Mouse (Mus musculus) liver, adult 2 months (tissue): Measurements from ENCODE around the gene Col2a1. TPM values are rescaled to one million over a fixed set of nuclear protein-coding genes. Genes with fewer than 3 reads are reported as not detected.

Source experiments
- DNase-seq: peaks from one replicate; pipeline ENCODE4 v3.0.0-alpha.2; 2011; ENCODE audit warnings: low read depth, low spot score; ENCODE audit errors: extremely low read depth
- H3K27ac ChIP-seq: fragments of 200-500 bp; replicated peaks from 2 replicates; pipeline ENCODE4 v1.5.1; 2012; ENCODE audit warnings: low read depth, mild to moderate bottlenecking, control low read depth, inconsistent platforms, low read length; ENCODE audit not compliant: insufficient read depth
- H3K27me3 ChIP-seq: fragments of 200-500 bp; 2 replicates; pipeline ENCODE4 v1.6.1; 2012; ENCODE audit warnings: mild to moderate bottlenecking, moderate library complexity, low read length, inconsistent platforms; ENCODE audit not compliant: control insufficient read depth, insufficient read depth
- H3K36me3 ChIP-seq: fragments of 200-500 bp; 2 replicates; pipeline ENCODE4 v1.6.1; 2012; ENCODE audit warnings: low read length, inconsistent platforms; ENCODE audit not compliant: control insufficient read depth, insufficient read depth
- H3K4me1 ChIP-seq: fragments of 200-500 bp; 2 replicates; pipeline ENCODE4 v1.6.1; 2011; ENCODE audit warnings: low read length; ENCODE audit not compliant: control insufficient read depth, insufficient read depth
- H3K4me3 ChIP-seq: fragments of 200-500 bp; 2 replicates; pipeline ENCODE4 v1.5.1; 2011; ENCODE audit warnings: low read depth, mild to moderate bottlenecking, control low read depth, low read length, moderate library complexity; ENCODE audit not compliant: insufficient read depth
- H3K79me2 ChIP-seq: fragments of 200-500 bp; 2 replicates; pipeline ENCODE4 v1.6.1; 2012; ENCODE audit warnings: inconsistent platforms, mild to moderate bottlenecking, low read length, moderate library complexity; ENCODE audit not compliant: control insufficient read depth, insufficient read depth
- H3K9ac ChIP-seq: fragments of 200-500 bp; 2 replicates; pipeline ENCODE4 v1.6.1; 2012; ENCODE audit warnings: low read depth, mild to moderate bottlenecking, control low read depth, inconsistent platforms, low read length
- CTCF ChIP-seq: fragments of 200-500 bp; IDR thresholded peaks from 2 replicates; pipeline ENCODE4 v1.5.1; 2011; ENCODE audit warnings: low read depth, low read length, control low read depth
- POLR2A ChIP-seq: fragments of 200-500 bp; IDR thresholded peaks from 2 replicates; pipeline ENCODE4 v1.6.1; 2011; ENCODE audit warnings: low read length, control low read depth; ENCODE audit not compliant: insufficient read depth; ENCODE audit errors: extremely low read depth
- WGBS: fragments of 180-500 bp; shearing (Covaris S2); methylation state at CpG from one replicate; pipeline ENCODE4 v1.1.7; 2018; 5-methylcytosine and 5-hydroxymethylcytosine counted together
- polyA plus RNA-seq: library from polyadenylated mRNA; depleted of rRNA; stranded (reverse); fragments of >200 nt; gene quantifications from 2 replicates; pipeline ENCODE4 v1.2.3, GENCODE M21; 2012; rRNA removed
- total RNA-seq: library from RNA; depleted of rRNA; stranded (reverse); fragments of >200 nt; gene quantifications from 2 replicates; pipeline ENCODE4 v1.2.3, GENCODE M21; 2014; rRNA removed

The Col2a1 gene
- total RNA-seq (not detected in 2 replicates), polyA plus RNA-seq (not detected in 2 replicates)

DNA sequence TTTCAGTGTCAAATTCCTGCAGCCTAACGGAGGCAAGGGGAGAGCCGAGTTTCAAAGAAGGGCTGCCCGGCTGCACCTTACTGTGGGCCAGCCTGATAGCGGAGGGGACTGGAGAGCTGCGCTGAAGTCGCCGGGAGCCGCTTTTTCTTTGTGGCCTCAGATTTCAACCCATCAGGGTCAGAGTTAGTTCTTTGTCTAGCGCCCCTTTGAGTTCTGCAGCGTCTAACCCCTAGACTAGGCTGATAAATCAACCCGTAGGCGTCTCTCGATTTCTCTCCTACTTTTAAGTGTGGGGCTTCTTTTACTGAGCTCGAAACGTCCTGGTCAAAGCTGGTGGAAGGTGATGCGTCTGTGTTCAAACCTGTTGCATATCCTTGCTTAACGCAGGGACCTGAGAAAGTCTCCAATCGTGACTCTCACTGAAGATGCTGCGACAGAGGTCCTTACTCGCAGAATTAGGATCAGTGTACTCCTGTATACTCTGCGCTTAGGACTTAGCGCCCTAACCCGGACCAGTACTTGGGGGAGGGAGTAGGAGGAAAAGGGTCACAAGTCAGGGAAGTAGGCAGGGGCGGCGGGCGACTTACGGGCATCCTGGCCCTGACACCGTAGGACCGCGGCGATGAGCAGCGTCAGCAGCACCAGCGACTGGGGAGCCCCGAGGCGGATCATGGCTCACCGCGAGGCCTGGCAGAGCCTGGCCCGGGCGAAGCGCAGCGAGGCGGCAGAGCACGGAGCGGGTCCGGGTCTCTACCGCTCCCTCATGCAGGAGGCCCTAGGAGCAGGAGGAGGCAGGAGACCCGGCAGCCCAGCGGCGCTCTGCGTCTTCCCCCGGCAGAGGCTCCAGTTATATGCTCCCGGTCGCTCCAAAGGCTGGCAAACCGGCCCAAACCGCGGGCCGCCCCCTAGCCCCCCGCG lies at the start of gene Col2a1:
TSS of gene Col2a1 (minus strand) at position 874 of the 918 bp plus-strand sequence.
- Histone ChIP-seq H3K4me1 (no peaks in the 10 kb centered on the region), H3K36me3 (no peaks in the 10 kb centered on the region), H3K27ac (no peak within 1 kb of the TSS), H3K79me2 (no peaks in the 10 kb centered on the region), H3K4me3 (no peak within 1 kb of the TSS), H3K27me3 (peaks cover 32% of the 10 kb centered on the region), H3K9ac (no peak within 1 kb of the TSS)
- no peak for DNase-seq
- under 1% methylated on average over 59 of the region's 59 CpGs for WGBS
- TF ChIP-seq CTCF (no peak), POLR2A (no peak)

DNA sequence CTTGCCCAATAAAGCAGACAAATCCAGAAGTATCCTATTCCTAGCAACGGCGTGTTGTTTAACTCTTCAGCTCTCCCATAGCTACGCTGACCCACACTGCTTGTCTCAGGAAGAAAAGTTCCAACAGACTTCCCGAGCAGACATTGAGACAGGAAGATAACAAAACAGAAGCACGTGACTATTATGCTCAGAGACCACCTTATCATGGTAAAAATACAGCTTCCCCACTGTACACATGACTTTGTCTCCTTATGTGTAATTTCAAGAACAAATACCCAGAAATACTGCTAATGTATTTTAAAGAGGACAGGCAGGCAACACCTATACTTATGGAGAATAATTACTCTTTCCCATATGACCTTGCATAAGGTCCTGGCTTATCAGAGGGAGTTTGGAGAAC lies 47.2 kb upstream of the Col2a1 start:
- Histone ChIP-seq H3K9ac (no peak overlapping the region), H3K4me3 (no peak overlapping the region), H3K36me3 (peaks cover 27% of the 10 kb centered on the region), H3K27ac (no peak overlapping the region), H3K4me1 (no peaks in the 10 kb centered on the region), H3K79me2 (no peaks in the 10 kb centered on the region), H3K27me3 (no peaks in the 10 kb centered on the region)
- 80% methylated on average over 5 of the region's 5 CpGs for WGBS
- DNase-seq: no peak
- TF ChIP-seq CTCF: no peak
- TF ChIP-seq POLR2A: no peak

DNA sequence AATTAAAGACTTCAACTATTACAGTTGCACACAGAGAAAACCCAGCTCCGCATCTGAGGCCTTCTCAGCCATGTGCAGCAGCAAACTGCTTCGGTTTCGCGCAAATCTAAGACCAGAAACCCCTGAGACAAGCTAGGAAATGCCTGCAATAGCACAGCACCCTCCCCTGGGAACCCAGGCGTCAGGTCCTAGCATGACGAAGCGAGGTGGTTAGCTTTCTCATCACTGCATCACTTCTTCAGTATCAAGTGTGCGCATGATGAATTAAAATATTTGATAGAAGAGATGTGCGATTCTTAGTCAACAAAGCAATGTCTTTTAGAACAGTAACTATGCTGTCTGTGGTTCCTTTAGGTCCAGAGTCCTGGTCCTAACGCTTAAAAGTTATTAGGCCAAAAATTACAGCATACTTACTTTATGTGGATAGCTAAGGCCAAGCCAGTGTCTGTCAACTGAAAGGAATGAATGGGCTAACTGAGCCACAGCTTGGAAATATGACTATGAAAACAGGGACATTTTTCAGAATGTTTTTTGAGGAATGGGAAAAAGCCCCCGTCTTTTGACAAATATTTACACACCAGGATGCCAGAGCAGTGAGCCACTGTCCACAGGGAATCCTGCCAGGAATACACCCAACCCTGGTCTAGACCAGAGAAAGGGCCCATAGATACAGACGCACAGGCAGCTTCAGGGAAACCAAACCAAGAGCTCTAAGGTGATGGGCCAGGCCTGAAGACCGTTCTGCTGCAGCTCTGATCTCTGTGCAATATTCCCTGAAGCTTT lies 44.6 kb upstream of the Col2a1 start:
- no peak for DNase-seq
- Histone ChIP-seq H3K27ac (no peak overlapping the region), H3K36me3 (peaks cover 46% of the 10 kb centered on the region), H3K4me1 (no peaks in the 10 kb centered on the region), H3K4me3 (no peak overlapping the region), H3K9ac (no peak overlapping the region), H3K27me3 (no peaks in the 10 kb centered on the region), H3K79me2 (no peaks in the 10 kb centered on the region)
- 91% methylated on average over 13 of the region's 13 CpGs for WGBS
- TF ChIP-seq POLR2A: no peak
- no peak for TF ChIP-seq CTCF

DNA sequence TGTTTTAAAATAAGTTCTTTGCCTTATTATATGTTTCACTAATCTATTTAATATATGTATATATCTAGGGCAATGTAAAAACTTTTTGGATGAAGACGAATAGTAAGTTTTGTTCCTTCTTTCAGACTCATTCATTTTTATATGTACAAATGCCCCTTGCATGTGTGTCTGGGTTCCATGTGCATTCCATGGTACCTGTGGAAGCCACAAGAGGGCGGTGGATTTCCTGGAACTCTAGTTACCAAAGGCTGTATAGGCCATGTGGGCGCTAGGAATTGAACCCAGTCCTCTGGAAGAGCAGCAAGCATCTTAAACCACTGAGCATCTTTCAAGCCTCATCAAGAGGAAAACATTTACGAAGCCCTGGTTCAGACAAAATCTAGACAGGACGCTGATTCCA lies 39.9 kb upstream of the Col2a1 start:
- H3K4me3 ChIP-seq: no peak overlapping the region
- peaks cover 58% of the 10 kb centered on the region for H3K36me3 ChIP-seq
- no peaks in the 10 kb centered on the region for H3K4me1 ChIP-seq
- WGBS: 95% methylated on average over 5 of the region's 5 CpGs
- TF ChIP-seq CTCF: no peak
- no peak for TF ChIP-seq POLR2A
- H3K27ac ChIP-seq: no peak overlapping the region
- H3K9ac ChIP-seq: no peak overlapping the region
- no peak for DNase-seq
- no peaks in the 10 kb centered on the region for H3K27me3 ChIP-seq
- no peaks in the 10 kb centered on the region for H3K79me2 ChIP-seq

DNA sequence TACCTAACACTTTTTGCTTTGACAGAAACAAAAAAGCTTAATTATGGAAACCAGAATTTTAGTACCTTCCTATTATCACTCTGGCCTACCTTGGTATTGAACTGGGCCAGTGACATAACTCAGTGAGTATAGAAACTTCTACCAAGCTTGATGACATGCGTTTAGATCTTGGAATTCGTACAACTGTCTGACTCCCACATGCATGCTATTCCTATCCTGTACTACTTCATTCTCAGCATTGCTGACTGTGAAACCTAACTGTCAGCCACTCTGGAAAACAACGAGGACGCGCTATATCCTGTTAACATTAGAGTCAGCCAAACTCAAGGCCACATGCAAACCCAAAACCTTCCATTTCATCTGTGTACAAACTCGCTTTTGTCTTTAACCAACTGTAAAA lies 39.5 kb upstream of the Col2a1 start:
- Histone ChIP-seq H3K4me1 (no peaks in the 10 kb centered on the region), H3K9ac (no peak overlapping the region), H3K4me3 (no peak overlapping the region), H3K27ac (no peak overlapping the region), H3K36me3 (peaks cover 56% of the 10 kb centered on the region), H3K27me3 (no peaks in the 10 kb centered on the region), H3K79me2 (no peaks in the 10 kb centered on the region)
- no peak for DNase-seq
- no peak for TF ChIP-seq CTCF
- TF ChIP-seq POLR2A: no peak
- 92% methylated on average over 6 of the region's 6 CpGs for WGBS

DNA sequence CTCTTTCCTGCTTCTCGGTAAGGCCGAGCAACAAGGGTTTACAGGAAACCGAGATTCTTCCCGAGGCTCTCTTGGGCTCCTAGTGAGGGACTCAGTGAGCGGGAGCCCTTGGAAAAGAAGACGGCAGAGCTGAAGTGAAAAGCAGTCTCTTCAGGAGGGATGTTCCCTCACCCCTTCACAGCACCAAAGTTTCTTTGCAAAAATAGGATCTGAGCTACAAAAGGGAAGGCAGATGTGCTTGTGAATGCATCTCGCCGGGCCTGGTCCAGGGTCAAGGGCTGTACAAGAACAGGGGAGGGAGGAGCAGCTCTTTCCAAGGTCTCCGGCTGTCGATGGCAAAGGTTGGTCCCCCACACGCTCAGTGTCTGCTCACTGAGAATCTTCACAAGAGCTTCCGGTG lies 38.0 kb upstream of the Col2a1 start:
- no peaks in the 10 kb centered on the region for H3K27me3 ChIP-seq
- 94% methylated on average over 12 of the region's 12 CpGs for WGBS
- H3K9ac ChIP-seq: no peak overlapping the region
- DNase-seq: no peak
- H3K27ac ChIP-seq: no peak overlapping the region
- TF ChIP-seq CTCF: no peak
- TF ChIP-seq POLR2A: no peak
- no peak overlapping the region for H3K4me3 ChIP-seq
- no peaks in the 10 kb centered on the region for H3K4me1 ChIP-seq
- no peaks in the 10 kb centered on the region for H3K79me2 ChIP-seq
- H3K36me3 ChIP-seq: peaks cover 52% of the 10 kb centered on the region
